Mouse (Mus musculus) regulatory T cell (primary cell): Measurements from ENCODE around the gene Tmem266.

Experiments used
- in situ Hi-C: fragments of 300-600 bp; cut with MboI, MseI; formaldehyde crosslinking; loops from one replicate; pipeline ENCODE4 v1.15.1; 2025; ENCODE audit warnings: high pct_unique_total_duplicates

Tmem266 gene

GRCm38 (mm10) chr9:55326515-55327233, at the start of gene Tmem266, which contains the start of gene Nrg4:
Tmem266 (plus strand) TSS chr9:55326913.
Nrg4 (minus strand) TSS chr9:55326844.
- in situ Hi-C loops = no loop called here

GRCm38 (mm10) chr9:55277562-55277961, 49.2 kb upstream of the Tmem266 start:
- in situ Hi-C loops = no loop called here

GRCm38 (mm10) chr9:55279114-55279825, 47.4 kb upstream of the Tmem266 start:
- in situ Hi-C loops = no loop called here

DNA sequence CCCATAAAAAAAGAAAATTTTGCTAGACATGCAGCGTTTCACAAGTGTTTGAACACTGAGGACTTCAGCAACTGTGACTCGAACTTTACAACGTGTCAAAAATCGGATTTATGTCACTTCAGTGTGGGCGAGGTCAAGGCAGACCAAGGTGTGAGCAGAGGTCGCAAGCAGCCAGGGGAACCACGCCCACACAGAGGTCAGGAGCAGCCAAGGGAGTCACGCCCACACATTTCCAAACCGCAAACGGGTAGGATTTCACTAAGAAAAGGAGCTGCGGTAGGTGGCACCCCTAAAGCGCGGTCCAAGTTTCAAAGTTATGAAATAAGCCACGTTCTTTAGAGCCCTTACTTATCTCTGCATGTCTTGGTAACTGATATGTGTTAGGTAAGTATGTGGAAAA, 43.2 kb upstream of the Tmem266 start:
- in situ Hi-C loops = no loop called here

GRCm38 (mm10) chr9:55285197-55285596, 41.5 kb upstream of the Tmem266 start:
- in situ Hi-C loops = no loop called here

DNA sequence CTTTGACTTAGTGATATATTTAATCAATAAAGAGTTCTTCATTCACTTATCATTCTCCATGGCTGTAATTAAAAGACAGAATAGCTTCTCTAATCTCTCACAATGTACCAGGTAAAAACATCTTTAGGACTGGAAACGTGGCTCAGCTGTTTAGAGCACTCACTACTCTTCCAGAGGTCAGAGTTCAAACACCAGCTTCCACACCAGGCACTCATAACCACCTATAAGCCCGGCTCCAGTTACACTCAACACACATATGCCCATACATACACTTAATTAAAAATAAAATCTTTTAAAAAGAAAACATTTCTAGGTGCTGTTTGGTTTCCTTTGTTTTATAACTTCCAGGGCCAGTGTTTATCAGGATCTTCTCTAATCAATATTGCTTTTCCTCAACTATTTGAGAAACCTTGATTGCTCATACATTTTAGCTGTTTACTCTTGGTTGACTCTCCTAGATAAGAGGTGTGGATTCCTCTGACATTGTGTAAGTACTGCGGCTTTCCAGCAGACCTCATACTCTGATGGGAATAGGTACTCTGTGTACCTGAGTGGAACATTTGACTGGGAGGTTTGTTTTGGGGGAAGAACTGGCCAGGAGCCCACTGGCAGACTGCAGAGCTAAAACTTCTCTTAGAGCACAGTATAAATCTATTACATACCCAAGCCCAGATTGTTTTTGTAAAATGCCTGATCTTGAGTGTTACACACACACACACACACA, 37.1 kb upstream of the Tmem266 start:
- in situ Hi-C loops = no loop called here

GRCm38 (mm10) chr9:55291966-55292365, 34.7 kb upstream of the Tmem266 start:
- in situ Hi-C loops = no loop called here

- in situ Hi-C loops = no loop called here
Observed at GRCm38 (mm10) chr9:55296221-55296620, 30.5 kb upstream of the Tmem266 start.

- in situ Hi-C loops = loop anchor here (5.0 kb wide), 1 partner anchor 265 kb away; no protein-coding TSS in a partner anchor
Observed at GRCm38 (mm10) chr9:55307066-55307465, 19.6 kb upstream of the Tmem266 start.

GRCm38 (mm10) chr9:55307557-55307956, 19.2 kb upstream of the Tmem266 start:
- in situ Hi-C loops = loop anchor here (5.0 kb wide), 1 partner anchor 265 kb away; no protein-coding TSS in a partner anchor

- in situ Hi-C loops = loop anchor here (5.0 kb wide), 1 partner anchor 266 kb away; no protein-coding TSS in a partner anchor
Observed at GRCm38 (mm10) chr9:55308455-55308854, 18.3 kb upstream of the Tmem266 start.

GRCm38 (mm10) chr9:55311560-55311959, 15.2 kb upstream of the Tmem266 start:
- in situ Hi-C loops = no loop called here

GRCm38 (mm10) chr9:55313619-55314261, 13.0 kb upstream of the Tmem266 start:
- in situ Hi-C loops = no loop called here

DNA sequence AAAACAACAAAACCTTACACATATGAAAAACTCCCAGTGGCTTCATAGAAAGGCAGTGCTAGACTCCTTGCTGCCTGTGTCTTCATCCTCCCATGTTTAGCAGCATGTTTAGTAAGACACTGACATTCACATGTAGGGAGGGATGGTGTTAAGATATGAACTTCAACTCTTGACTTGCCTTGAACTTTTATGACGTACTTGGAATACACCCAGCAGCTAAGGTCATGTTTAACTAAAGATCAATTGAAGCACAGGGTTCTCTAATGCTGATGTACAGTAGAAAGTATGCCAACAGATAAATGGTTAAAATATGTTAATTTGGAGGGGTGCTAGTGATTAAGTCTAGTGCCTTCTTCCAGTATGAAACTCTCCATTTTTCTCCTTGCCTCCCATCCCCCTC, 4.1 kb upstream of the Tmem266 start:
- in situ Hi-C loops = no loop called here

- in situ Hi-C loops = no loop called here
Observed at GRCm38 (mm10) chr9:55324085-55324484, 2.6 kb upstream of the Tmem266 start.

DNA sequence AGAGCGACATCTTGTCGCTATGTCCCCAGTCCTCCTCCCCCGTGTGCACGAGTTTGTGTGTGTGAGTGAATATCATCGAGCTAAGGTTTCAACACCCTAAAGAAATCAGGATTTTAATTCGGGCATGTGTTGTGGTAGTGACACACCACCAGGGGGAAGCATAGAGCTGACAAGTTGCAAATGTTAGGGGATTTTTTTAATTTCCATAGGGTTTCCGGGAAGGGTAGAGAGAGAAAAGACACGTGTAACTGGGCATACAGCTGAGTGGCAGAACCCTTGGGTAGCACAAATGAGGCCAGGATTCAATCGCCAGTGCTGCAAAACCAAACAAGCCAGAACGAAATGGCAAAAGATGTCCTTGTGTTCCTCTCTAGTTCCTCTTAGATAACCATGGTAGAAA, 2.2 kb upstream of the Tmem266 start:
- in situ Hi-C loops = no loop called here

DNA sequence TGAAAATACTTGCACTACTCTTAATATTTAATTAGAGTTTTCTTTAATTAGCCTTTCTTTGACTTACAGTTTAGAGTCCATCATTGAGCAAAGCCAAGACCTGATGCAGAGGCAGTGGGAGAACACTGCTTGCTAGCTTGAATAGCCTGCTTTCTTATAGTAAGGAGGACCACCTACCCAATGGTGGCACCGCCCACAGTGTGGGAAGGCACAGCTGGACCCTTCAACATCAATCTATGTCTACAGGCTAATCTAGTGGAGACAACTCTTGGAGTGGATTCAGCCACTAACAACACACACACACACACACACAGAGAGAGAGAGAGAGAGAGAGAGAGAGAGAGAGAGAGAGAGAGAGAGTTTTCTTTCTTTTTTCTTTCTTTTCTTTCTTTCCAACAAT, 1.7 kb upstream of the Tmem266 start:
- in situ Hi-C loops = no loop called here

DNA sequence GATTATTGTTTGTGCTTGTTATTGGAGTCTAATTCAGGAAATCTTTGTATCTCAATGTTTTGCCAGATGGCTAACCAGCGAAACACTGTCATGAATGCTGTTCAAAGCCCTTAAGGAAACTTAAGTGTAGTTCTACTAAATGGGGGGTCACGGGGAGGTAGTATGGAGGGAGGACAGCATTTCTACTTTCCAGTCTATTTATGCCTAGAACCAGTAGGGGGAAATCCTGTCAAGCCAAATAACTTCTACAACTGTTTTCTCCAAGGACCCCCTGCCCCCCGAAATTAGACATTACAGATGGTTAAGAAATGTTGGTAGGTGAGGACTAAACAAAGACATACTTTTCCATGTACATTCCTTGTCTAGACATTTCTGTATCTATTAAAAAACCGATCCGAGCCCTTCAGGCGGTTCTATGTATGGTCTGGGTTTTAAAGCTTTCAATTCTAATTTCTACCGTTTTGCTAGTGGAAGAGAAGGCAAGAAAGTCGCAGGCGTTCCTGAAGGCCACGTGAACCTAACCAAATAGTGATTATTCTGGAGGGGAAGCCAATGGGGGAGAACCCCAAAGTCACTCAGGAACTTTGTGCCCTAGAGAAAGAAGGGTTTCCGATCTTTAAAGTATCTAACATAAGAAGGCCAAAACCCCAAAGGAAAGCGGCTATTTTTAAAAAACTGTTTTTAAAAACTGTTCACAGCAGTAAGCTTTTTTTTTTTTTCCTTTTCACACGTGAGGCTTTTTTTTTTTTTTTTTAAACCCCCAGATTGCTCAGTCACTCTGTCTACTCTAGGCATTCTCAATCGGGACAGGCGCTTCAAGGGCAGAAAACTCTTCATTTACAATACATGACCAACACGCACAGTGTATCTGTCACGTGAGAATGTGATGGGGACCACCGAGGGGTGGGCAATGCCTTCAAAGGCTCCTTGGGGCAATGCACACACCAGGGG, 874 bp upstream of the Tmem266 start:
- in situ Hi-C loops = no loop called here

DNA sequence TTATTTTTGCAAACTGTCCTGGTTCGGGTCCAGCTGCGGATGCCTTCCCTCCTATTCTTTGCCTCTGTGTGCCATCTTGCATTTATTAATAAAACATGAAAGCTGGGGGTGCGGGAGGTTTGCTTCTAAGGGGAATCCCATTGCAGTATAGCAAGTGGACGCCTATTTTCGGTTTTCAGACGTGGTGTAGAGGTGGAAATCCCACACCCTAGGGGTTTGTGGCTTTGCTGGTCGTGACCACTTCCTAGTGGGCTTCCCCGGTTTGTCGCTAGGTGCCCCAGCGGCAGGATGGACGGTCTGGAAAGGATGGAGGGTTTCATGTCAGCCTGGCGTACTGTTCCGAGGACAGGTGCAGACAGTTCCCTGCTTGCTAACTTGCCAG, 512 bp downstream of the Tmem266 start:
- in situ Hi-C loops = no loop called here

- in situ Hi-C loops = no loop called here
Observed at GRCm38 (mm10) chr9:55328151-55328918, 1.6 kb downstream of the Tmem266 start.
